Mouse (Mus musculus): ENCODE measurements at regions not wholly inside any gene's neighbourhood (a gene's known extent, or its start where the extent isn't known, plus 50 kb on each side); places are given as distances from the start of the nearest gene placed in this dataset.

DNA sequence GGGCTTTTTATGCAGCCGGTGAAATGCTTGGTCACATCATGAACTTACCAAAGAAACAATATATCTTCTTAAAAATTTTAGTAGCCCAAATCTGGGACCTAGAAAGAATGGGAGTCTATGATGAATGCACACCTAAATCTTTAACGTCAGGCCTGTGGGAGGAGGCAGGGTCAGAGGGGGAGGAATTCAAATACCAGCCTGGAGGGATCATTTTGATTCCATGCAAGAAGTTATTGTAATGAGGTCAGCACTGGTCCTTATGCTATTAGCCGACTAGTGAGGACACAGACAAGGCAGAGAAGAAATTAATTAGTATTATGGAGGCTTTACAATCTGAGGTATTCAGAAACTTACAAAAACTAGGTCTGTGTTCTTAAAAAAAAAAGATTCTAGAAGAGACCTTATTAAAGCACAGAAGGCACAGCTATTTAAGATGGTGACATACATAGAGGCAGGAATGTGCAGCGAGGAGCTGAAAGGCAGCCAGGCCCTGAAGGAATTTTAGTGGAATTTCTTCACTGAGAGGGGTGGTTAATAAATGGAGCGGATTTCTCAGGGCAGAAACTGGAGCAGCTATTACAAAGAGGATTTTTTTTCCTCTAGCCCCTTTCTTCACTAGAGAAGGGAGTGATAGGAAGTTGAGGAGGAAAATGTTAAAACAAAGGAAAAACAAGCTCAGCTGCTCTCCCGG lies 95.7 kb upstream of the Rbms1 start:
- TF ChIP-seq CTCF (IDR thresholded peaks at IDR 0.05; ENCODE audit: extremely low read depth, insufficient read depth, insufficient read length, insufficient replicate concordance) = no peak
- TF ChIP-seq POLR2A (IDR thresholded peaks at IDR 0.05; ENCODE audit: low read depth, low read length) = no peak
